Mouse (Mus musculus) T-cell, adult 2 months (primary cell): ENCODE results near the gene Zfp185.
"Not testable (repeated sequence)": the region's sequence is repeated elsewhere in the genome, so short reads cannot be mapped to it uniquely, and the experiment has no call there.

Source experiments
- DNase-seq: peaks from one replicate; pipeline ENCODE4 v3.0.0; 2022; ENCODE audit warnings: low spot score

Zfp185 gene

DNA sequence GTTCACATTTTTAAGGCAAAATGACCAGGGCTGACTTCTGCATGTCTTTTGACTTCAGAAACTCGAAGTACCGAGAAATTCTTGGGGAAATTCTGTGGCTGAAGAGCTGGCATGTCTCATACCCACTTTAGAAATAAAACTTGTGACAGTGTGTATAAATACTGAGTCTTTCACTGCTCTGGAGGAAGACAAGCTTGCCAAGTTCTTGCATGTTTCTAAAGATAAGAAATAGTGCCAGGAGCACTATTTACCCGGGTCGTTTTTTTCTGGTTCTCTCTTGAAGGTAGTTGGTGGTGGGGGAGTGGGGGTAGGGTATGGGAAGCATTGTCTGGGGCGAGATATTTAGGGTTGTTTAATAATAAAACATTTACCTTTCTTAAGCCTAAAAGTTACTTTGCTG is 75.2 kb downstream of the Zfp185 start:
- DNase-seq: no peak

DNA sequence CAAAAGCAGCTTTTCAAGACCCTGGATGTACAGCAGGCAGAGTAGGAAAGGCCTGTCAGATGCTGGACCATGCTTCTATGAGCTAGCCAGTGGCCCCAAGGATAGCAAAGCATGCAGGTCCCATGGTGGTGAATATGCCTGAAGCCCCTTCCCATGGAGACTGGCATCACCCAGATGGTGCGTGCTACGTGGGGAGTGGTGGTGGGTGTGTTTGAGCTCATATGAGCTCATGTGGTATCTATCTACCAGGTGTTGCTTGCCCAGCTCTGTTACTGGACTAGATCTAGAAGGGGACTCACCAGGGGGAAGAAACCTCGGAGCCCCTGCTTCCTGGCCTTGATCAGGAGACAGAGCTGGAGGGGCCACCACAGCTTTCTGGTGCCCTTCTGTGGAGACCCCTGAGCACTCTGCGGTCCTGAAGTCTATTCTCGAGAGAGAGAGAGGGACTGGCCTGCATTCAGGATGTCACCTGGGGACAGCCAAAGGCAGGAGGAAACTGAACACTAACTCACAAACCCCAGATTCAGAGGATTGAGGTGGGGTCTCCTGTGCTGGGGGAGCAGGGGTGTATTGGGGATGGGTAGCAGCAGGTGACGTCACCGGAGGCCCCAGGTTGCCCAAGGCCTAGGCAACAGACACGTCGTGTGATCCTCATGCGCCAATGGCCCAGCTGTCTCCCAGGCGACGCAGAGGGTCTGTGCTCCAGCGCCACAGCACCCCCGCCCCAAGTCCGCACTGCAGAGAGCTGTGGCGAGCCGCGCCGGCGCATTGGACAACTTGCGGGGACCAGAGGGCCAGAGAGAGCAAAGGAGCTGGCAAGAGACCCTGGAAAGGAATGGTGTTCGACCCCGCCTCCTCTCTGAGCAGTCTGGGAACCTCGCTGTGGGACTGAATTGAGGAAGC is 76.6 kb downstream of the Zfp185 start:
- no peak for DNase-seq

DNA sequence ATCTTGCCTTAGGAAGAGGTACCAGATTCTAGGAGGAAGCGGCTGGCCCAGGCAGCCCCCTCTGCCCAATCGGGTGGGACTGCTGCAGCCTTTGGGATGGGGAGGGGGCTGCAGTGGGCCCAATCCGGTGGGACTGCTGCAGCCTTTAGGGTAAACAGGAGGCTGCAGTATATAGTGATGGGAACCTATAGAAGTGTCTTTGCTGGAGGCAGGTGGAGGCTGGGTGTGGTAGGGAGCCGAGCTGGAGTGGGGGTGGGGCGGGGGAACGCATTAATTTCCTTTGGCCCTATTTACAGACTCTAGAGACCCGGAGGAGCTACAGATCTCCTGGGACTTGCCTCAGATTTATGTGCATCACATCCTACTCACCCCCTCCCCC is 77.3 kb downstream of the Zfp185 start, which contains the start of gene Pnma3:
Gene Pnma3, plus strand, starts transcription at position 373 of the 379 bp plus-strand sequence.
- DNase-seq: no peak

DNA sequence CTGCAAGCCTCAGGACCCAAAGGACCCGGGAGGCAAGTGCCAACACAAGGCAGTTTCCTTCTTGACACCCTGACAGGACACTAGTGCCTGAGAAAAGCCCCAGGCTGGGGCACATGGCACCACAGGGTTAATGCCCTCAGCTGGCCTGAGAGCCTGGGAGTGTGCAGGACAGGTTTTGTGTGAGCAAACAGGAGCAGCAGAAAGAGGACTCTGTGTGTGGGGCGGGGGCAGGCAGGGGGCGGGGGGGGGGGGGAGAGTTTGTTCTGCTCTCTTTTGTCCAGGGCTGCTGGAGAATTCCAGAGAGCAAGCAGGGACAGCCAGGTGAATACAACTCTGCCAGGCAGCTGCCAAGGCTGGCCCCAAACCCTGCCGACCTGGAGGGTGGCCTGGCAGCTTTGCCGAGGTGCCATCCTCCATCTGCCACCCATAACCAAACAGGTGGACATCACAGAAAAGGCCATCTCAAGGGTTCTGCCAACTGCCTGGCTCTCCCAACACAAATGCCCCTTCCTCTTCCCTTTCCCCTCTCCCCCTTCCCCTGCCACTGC is 79.7 kb downstream of the Zfp185 start:
- not testable (repeated sequence) for DNase-seq
